Mouse (Mus musculus): ENCODE data around the gene P2ry6. TPM values are rescaled to one million over a fixed set of nuclear protein-coding genes. Genes with fewer than 3 reads are reported as not detected.
A peak's percentile ranks its signal among the peaks of the same experiment; 100 is the strongest.

The P2ry6 gene
- polyA plus RNA-seq, 1 experiment from 2014 or later, result 6.3 TPM

- Histone ChIP-seq H3K4me1 (ENCODE audit: control insufficient read depth, low read depth, low read length) (no peaks in the 10 kb centered on the region), H3K27me3 (ENCODE audit: control insufficient read depth, insufficient read depth, low read depth, low read length) (no peaks in the 10 kb centered on the region), H3K4me3 (ENCODE audit: low read depth, low read length) (no peak overlapping the region), H3K4me2 (ENCODE audit: low read depth, low read length) (no peak overlapping the region), H3K9me3 (replicated peaks; ENCODE audit: control insufficient read depth, low read length) (no peaks in the 10 kb centered on the region), H3K27ac (ENCODE audit: low read length) (no peak overlapping the region), H3K9ac (ENCODE audit: low read depth, low read length) (no peak overlapping the region), H3K36me3 (ENCODE audit: control insufficient read depth, insufficient read depth) (no peaks in the 10 kb centered on the region)
- 20% methylated on average over 5 of the region's 5 CpGs for WGBS (ENCODE audit: insufficient replicate concordance)
- no peak for ATAC-seq (ENCODE audit: low read depth)
Observed at GRCm38 (mm10) chr7:100941169-100941568, 33.3 kb downstream of the P2ry6 start.

GRCm38 (mm10) chr7:100938106-100938505, 36.3 kb downstream of the P2ry6 start:
- no peak for ATAC-seq (ENCODE audit: low read depth)
- Histone ChIP-seq H3K27ac (ENCODE audit: low read length) (no peak overlapping the region), H3K9me3 (replicated peaks; ENCODE audit: control insufficient read depth, low read length) (no peaks in the 10 kb centered on the region), H3K36me3 (ENCODE audit: control insufficient read depth, insufficient read depth) (no peaks in the 10 kb centered on the region), H3K9ac (ENCODE audit: low read depth, low read length) (no peak overlapping the region), H3K4me3 (ENCODE audit: low read depth, low read length) (no peak overlapping the region), H3K4me2 (ENCODE audit: low read depth, low read length) (no peak overlapping the region), H3K27me3 (ENCODE audit: control insufficient read depth, insufficient read depth, low read depth, low read length) (no peaks in the 10 kb centered on the region), H3K4me1 (ENCODE audit: control insufficient read depth, low read depth, low read length) (no peaks in the 10 kb centered on the region)
- WGBS (ENCODE audit: insufficient replicate concordance), result 80% methylated on average over 16 of the region's 16 CpGs

- WGBS (ENCODE audit: insufficient replicate concordance), result 46% methylated on average over 3 of the region's 3 CpGs
- Histone ChIP-seq H3K27ac (ENCODE audit: low read length) (no peak overlapping the region), H3K9ac (ENCODE audit: low read depth, low read length) (no peak overlapping the region), H3K9me3 (replicated peaks; ENCODE audit: control insufficient read depth, low read length) (no peaks in the 10 kb centered on the region), H3K36me3 (ENCODE audit: control insufficient read depth, insufficient read depth) (no peaks in the 10 kb centered on the region), H3K4me2 (ENCODE audit: low read depth, low read length) (no peak overlapping the region), H3K27me3 (ENCODE audit: control insufficient read depth, insufficient read depth, low read depth, low read length) (peaks cover 5% of the 10 kb centered on the region), H3K4me3 (ENCODE audit: low read depth, low read length) (no peak overlapping the region), H3K4me1 (ENCODE audit: control insufficient read depth, low read depth, low read length) (no peaks in the 10 kb centered on the region; the same call in 1 of the 2 replicates)
- ATAC-seq (ENCODE audit: low read depth), result no peak
Observed at GRCm38 (mm10) chr7:100937481-100937880, 37.0 kb downstream of the P2ry6 start.

- Histone ChIP-seq H3K9ac (ENCODE audit: low read depth, low read length) (no peak overlapping the region), H3K27ac (ENCODE audit: low read length) (no peak overlapping the region), H3K4me2 (ENCODE audit: low read depth, low read length) (no peak overlapping the region), H3K4me3 (ENCODE audit: low read depth, low read length) (no peak overlapping the region), H3K9me3 (replicated peaks; ENCODE audit: control insufficient read depth, low read length) (no peaks in the 10 kb centered on the region), H3K4me1 (ENCODE audit: control insufficient read depth, low read depth, low read length) (peaks cover 6% of the 10 kb centered on the region; the same call in 1 of the 2 replicates), H3K27me3 (ENCODE audit: control insufficient read depth, insufficient read depth, low read depth, low read length) (peaks cover 44% of the 10 kb centered on the region), H3K36me3 (ENCODE audit: control insufficient read depth, insufficient read depth) (no peaks in the 10 kb centered on the region)
- no peak for ATAC-seq (ENCODE audit: low read depth)
Observed at GRCm38 (mm10) chr7:100933520-100933919, 40.9 kb downstream of the P2ry6 start.

DNA sequence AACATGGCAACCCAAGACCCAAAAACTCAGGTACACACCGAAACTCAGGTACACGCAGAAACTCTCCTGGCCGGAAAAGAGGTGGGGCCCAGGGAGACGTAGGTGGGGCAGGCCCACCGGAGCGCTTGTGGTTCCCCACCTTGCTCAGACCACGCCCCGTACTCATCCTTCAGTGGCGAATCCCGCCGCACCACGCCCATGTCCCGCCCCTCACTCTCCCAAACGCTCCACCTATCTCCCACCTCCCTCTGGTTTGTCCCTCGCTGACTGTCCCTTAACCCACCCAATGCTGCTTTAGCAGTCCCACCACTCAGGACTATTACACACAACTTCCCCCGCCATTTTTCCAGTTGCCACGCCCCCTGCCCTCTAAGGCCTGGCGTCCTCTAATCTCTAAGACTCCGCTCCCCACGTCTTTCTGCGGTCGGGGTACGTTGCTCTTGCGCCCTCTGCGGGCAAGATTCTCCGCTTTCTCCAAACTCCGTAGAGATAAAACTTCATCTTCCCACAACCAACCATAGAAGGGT, 41.9 kb downstream of the P2ry6 start:
- Histone ChIP-seq H3K27ac (ENCODE audit: low read length) (no peak overlapping the region), H3K9ac (ENCODE audit: low read depth, low read length) (0 out of 2 replicates have a peak overlapping the region, but pooled peaks have one; percentile 32), H3K36me3 (ENCODE audit: control insufficient read depth, insufficient read depth) (no peaks in the 10 kb centered on the region), H3K4me1 (ENCODE audit: control insufficient read depth, low read depth, low read length) (peaks cover 6% of the 10 kb centered on the region; the same call in 1 of the 2 replicates), H3K4me3 (ENCODE audit: low read depth, low read length) (peak overlapping the region; percentile 58), H3K27me3 (ENCODE audit: control insufficient read depth, insufficient read depth, low read depth, low read length) (peaks cover 44% of the 10 kb centered on the region), H3K9me3 (replicated peaks; ENCODE audit: control insufficient read depth, low read length) (no peaks in the 10 kb centered on the region), H3K4me2 (ENCODE audit: low read depth, low read length) (peak overlapping the region; percentile 69)
- WGBS (ENCODE audit: insufficient replicate concordance), result under 1% methylated on average over 27 of the region's 27 CpGs
- peak; percentile 80 for ATAC-seq (ENCODE audit: low read depth)

DNA sequence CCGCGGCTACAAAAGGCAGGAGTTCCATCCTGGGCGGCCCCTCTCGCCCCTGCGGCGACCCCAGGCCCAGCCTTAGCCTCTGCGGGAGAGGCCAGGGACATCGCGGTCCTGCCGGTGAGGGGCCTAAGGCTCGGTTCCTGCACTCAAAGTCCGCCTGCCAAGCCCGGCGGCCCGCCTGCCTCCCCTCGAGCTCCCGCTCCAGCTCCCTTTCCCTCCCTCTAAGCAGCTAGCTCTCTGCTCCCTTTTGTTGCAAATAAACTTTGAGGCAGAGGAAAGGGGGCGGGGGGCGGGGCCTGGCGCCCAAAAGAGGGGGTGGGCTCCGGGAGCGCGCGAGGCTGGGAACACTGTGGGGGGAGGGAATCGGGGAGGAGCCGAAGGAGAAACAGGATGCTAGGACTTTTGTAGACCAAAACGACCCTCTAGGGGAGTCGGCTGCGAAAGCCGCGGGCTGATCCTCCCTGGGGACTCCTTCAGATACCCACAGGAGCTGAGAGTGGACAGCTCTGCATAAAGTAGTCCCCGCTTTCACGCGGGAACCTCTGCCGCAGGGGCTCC, 42.4 kb downstream of the P2ry6 start, which contains the start of gene Arhgef17:
Gene Arhgef17, minus strand, starts transcription at position 182 of the 555 bp plus-strand sequence.
- Histone ChIP-seq H3K9me3 (replicated peaks; ENCODE audit: control insufficient read depth, low read length) (no peaks in the 10 kb centered on the region), H3K27ac (ENCODE audit: low read length) (peak within 1 kb of the TSS; percentile 41), H3K4me2 (ENCODE audit: low read depth, low read length) (peak within 1 kb of the TSS; percentile 69), H3K27me3 (ENCODE audit: control insufficient read depth, insufficient read depth, low read depth, low read length) (peaks cover 44% of the 10 kb centered on the region), H3K9ac (ENCODE audit: low read depth, low read length) (peak within 1 kb of the TSS; percentile 32; the same call in 1 of the 2 replicates), H3K4me1 (ENCODE audit: control insufficient read depth, low read depth, low read length) (peaks cover 6% of the 10 kb centered on the region; the same call in 1 of the 2 replicates), H3K4me3 (ENCODE audit: low read depth, low read length) (peak within 1 kb of the TSS; percentile 58), H3K36me3 (ENCODE audit: control insufficient read depth, insufficient read depth) (no peaks in the 10 kb centered on the region)
- under 1% methylated on average over 35 of the region's 35 CpGs for WGBS (ENCODE audit: insufficient replicate concordance)
- ATAC-seq (ENCODE audit: low read depth), result peak; percentile 49

DNA sequence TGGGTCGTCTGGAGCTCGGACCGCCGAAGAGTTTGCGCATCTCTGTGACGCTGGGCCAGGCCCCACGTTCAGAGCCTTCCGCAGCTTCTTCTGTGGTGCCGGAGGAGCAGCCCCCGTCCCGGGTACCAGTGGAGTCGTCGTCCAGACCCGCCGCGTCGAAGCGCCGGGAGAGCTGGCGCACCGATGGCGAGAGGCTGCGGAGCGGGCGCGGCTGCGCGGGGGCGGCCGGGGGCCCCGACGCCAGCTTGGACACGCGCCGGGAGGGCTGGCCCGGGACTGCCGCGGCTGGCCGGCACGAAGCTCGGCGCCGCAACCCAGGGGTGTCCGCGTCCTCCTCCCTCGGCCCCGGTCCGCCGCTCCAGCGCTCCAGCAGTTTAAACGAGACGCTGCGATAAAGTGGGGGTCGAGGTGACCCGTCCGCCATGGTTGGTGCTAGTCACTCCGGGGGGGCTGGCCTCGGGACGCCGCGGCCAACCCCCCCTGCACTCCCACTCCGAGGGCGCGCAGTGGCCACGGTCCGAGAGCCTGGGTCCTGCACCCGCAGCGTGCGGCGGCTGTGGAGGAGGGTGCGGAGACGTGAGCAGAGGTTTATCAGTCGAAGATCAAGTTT, 43.0 kb downstream of the P2ry6 start:
- no peaks in the 10 kb centered on the region for H3K36me3 ChIP-seq (ENCODE audit: control insufficient read depth, insufficient read depth)
- peak overlapping the region; percentile 69 for H3K4me2 ChIP-seq (ENCODE audit: low read depth, low read length)
- peaks cover 6% of the 10 kb centered on the region; the same call in 1 of the 2 replicates for H3K4me1 ChIP-seq (ENCODE audit: control insufficient read depth, low read depth, low read length)
- H3K4me3 ChIP-seq (ENCODE audit: low read depth, low read length), result peak overlapping the region; percentile 58
- peak overlapping the region; percentile 32; the same call in 1 of the 2 replicates for H3K9ac ChIP-seq (ENCODE audit: low read depth, low read length)
- H3K9me3 ChIP-seq (replicated peaks; ENCODE audit: control insufficient read depth, low read length), result no peaks in the 10 kb centered on the region
- no peak for ATAC-seq (ENCODE audit: low read depth)
- WGBS (ENCODE audit: insufficient replicate concordance), result 1% methylated on average over 73 of the region's 73 CpGs
- peaks cover 44% of the 10 kb centered on the region for H3K27me3 ChIP-seq (ENCODE audit: control insufficient read depth, insufficient read depth, low read depth, low read length)
- peak overlapping the region; percentile 41 for H3K27ac ChIP-seq (ENCODE audit: low read length)

GRCm38 (mm10) chr7:100930619-100931315, 43.7 kb downstream of the P2ry6 start:
- Histone ChIP-seq H3K4me1 (ENCODE audit: control insufficient read depth, low read depth, low read length) (peaks cover 6% of the 10 kb centered on the region; the same call in 1 of the 2 replicates), H3K4me3 (ENCODE audit: low read depth, low read length) (peak overlapping the region; percentile 58), H3K36me3 (ENCODE audit: control insufficient read depth, insufficient read depth) (no peaks in the 10 kb centered on the region), H3K27ac (ENCODE audit: low read length) (0 out of 2 replicates have a peak overlapping the region, but pooled peaks have one; percentile 41), H3K27me3 (ENCODE audit: control insufficient read depth, insufficient read depth, low read depth, low read length) (peaks cover 44% of the 10 kb centered on the region), H3K9ac (ENCODE audit: low read depth, low read length) (no peak overlapping the region), H3K4me2 (ENCODE audit: low read depth, low read length) (peak overlapping the region; percentile 69), H3K9me3 (replicated peaks; ENCODE audit: control insufficient read depth, low read length) (no peaks in the 10 kb centered on the region)
- WGBS (ENCODE audit: insufficient replicate concordance), result 12% methylated on average over 53 of the region's 53 CpGs
- no peak for ATAC-seq (ENCODE audit: low read depth)

Measured in liver, embryonic 16.5 days (tissue).